Mouse (Mus musculus): ENCODE results near the gene Eif2b3.

The Eif2b3 gene

DNA sequence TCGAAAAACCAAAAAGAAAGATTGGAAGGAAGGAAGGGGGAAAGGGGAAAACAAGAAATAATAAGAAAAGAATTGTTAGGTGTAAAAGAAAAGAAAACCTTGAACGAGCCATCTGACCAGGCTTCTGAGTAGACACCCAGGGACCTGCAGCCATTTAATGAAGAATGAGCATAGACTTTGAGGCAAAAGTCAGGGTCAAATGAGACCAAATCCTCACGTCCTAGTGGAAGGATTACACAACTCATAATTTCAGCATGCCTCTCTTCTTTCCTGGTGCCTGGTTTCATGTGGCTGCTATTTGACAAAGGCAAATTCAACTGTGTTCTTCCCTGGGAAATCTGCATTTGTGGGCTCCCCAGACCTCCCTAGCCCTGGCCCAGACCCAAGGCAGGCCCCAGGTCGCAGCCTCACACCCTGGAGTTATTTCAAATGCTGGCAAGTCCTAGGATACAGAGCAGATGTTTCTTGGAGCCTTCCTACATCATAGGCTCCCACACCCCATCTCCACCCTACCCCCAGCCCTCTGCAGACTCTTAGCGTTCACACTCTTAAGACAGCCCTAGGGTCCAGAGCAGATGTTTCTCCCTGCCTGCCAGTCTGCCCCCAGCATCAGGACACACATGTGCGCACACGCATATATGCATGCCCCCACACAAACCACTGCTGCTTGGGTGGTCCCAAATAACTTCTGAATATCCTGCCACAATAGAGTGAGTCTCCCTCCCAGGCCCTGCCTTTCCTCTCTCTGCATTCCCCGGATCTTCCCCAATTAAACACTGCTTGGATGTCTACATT lies 79.0 kb downstream of the Eif2b3 start:
- no peak for TF ChIP-seq GATA4 (IDR thresholded peaks at IDR 0.05; ENCODE audit: insufficient replicate concordance, low read length)

DNA sequence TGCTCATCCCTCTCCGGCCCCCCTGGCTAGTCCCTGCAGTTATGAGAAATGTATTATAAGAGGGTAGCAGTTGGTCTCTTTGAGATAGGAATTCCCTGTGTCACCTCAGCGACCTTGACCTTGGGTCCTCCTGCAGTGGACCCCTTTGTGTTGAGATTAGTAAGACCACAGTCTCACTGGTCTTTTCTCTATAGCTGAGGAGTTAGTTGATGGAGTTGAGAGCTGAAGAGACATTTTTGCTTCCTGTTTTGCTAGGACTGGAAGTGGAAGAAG lies 79.5 kb downstream of the Eif2b3 start:
- no peak for TF ChIP-seq GATA4 (IDR thresholded peaks at IDR 0.05; ENCODE audit: insufficient replicate concordance, low read length)

DNA sequence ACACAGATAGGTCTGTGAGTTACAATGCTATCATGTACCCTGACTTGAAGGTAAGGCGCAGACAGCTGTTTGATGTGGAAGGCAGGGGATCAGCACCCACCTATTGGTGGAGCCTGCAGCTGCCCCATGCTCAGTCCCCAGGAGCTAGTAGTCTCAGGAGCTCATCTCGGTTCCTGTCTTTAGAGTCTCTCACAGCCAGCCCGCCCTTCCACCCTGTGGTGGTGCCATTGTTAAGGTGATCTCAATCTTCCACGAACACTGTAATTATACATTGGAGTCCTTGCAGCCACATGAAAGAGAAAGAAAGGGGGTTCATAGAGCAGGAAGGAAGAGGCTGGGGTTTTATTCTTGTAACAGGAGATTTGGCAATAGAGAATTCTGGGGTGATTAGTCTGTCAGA lies 80.8 kb downstream of the Eif2b3 start:
- no peak for TF ChIP-seq GATA4 (IDR thresholded peaks at IDR 0.05; ENCODE audit: insufficient replicate concordance, low read length)

DNA sequence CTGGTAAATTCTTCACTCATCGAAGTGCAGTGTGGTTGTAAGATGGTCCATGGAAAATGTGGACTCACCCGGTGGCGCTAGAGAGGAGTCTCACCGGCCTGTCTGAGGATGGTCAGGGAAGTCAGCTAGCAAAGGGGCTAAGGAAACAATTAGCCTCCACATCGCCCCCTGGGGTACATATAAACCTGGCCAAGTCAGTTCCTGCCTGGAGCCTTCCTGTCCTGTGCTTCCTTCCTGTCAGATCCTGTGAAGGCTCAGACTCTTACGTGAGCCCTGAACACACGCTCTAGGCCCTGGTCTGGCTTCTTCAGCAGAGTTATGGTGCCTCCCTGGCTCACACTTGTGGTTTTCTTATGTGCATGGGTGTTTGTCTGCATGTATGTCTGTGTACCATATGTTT lies 82.0 kb downstream of the Eif2b3 start:
- TF ChIP-seq GATA4 (IDR thresholded peaks at IDR 0.05; ENCODE audit: insufficient replicate concordance, low read length): no peak

DNA sequence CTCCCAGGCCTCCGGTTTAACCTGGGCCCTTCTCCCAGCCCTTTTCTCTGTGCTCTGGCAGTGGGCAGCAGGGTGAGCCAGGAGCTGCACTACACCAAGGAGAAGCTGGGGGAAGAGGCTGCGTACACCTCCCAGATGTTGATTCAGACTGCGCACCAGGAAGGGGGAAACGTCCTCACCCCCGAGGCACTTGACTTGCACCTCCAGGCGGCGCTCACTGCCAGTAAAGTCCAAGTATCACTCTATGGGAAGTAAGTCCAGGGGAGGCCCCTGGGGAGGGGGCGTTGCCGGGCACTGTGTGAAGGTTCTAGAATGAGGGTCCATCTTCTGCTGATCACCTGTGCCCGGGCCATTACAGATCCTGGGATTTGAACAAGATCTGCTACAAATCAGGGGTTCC lies 85.5 kb downstream of the Eif2b3 start:
- no peak for TF ChIP-seq GATA4 (IDR thresholded peaks at IDR 0.05; ENCODE audit: insufficient replicate concordance, low read length)

DNA sequence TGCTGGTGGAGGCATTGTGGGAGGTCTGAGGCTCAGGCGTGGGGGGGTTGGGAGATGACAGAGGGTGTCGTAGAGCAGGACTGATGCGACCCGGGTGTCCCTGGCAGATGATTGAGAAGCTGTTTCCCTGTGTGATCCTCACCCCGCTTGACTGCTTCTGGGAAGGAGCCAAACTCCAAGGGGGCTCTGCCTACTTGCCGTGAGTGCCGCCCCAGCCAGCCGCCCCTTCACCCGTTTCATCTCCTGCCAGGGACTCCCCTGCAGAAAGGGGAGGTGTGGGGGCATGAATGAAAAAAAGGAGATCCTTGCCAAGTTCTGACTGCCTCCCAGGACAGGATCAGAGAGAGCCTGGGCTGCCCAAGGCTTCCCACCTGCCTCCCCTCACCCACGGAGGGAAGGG lies 85.9 kb downstream of the Eif2b3 start:
- no peak for TF ChIP-seq GATA4 (IDR thresholded peaks at IDR 0.05; ENCODE audit: insufficient replicate concordance, low read length)

DNA sequence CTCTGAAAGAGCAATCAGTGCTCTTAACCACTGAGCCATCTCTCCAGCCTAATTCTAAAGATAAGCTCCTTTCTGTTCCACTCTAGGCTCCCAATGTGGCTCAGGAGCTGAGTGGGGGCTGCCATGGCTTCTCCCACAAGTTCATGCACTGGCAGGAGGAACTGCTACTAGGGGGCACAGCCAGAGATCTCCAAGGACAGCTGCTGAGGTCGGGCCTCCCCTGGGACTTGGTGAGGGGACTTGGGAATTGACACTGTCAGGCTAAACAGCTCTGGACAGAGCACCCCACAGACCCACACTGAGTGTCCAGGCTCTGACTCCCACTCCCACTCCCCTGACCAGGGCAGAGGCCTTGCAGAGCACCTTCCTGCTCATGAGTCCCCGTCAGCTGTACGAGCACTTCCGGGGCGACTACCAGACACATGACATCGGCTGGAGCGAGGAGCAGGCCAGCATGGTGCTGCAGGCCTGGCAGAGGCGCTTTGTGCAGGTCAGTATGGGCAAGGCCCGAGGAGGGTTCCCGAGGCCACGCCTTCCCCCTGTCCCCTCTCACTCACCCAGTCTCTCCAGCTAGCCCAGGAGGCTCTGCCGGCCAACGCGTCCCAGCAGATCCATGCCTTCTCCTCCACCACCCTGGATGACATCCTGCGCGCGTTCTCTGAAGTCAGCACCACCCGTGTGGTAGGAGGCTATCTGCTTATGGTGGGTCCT lies 88.8 kb downstream of the Eif2b3 start:
- no peak for TF ChIP-seq GATA4 (IDR thresholded peaks at IDR 0.05; ENCODE audit: insufficient replicate concordance, low read length)

DNA sequence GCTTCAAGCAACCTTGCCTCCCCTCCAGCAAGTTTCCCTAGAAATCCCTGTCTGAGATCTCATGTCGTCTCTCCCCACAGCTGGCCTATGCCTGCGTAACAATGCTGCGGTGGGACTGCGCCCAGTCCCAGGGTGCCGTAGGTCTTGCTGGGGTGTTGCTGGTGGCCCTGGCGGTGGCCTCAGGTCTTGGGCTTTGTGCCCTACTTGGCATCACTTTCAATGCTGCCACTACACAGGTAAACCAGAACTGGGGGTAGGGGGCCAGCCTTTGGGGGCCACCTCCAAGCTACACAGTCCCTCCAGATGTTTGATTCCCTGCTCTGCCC lies 89.3 kb downstream of the Eif2b3 start:
- no peak for TF ChIP-seq GATA4 (IDR thresholded peaks at IDR 0.05; ENCODE audit: insufficient replicate concordance, low read length)

DNA sequence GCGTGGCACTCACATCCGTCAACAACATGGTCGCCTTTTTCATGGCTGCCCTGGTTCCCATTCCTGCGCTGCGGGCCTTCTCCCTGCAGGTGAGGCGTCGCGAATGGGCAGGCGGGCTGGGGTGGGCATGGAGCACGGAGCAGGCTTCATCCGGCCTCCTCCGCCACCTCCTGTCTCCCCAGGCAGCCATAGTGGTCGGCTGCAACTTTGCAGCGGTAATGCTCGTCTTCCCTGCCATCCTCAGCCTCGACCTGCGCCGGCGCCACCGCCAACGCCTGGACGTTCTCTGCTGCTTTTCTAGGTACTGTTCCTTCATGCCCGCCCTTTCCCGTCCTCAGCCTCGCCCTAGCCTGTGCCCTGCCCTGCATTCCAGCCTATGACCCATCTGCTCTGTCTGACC lies 90.1 kb downstream of the Eif2b3 start:
- TF ChIP-seq GATA4 (IDR thresholded peaks at IDR 0.05; ENCODE audit: insufficient replicate concordance, low read length): no peak

DNA sequence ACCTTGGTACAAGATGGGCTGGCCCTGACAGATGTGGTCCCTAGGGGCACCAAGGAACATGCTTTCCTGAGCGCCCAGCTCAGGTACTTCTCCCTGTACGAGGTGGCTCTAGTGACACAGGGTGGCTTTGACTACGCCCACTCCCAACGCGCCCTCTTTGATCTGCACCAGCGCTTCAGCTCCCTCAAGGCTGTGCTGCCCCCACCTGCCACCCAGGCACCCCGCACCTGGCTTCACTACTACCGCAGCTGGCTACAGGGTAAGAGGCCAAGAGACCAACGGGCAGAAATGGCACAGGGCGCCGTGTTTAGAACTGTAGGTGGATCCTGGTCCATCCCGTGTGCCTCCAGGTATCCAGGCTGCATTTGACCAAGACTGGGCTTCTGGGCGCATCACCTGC lies 91.0 kb downstream of the Eif2b3 start:
- TF ChIP-seq GATA4 (IDR thresholded peaks at IDR 0.05; ENCODE audit: insufficient replicate concordance, low read length): no peak

DNA sequence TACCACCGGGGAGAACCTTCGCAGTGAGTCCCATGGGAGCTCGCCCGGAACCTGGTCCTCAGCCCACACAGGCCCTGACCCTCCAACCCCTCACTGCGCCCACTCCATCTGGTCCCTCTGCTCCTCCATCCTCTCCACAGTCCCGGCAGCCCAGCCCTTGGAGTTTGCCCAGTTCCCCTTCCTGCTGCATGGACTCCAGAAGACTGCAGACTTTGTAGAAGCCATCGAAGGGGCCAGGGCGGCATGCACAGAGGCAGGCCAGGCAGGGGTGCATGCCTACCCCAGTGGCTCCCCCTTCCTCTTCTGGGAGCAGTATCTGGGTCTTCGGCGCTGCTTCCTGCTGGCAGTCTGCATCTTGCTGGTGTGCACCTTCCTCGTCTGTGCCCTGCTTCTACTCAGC lies 91.8 kb downstream of the Eif2b3 start:
- no peak for TF ChIP-seq GATA4 (IDR thresholded peaks at IDR 0.05; ENCODE audit: insufficient replicate concordance, low read length)

DNA sequence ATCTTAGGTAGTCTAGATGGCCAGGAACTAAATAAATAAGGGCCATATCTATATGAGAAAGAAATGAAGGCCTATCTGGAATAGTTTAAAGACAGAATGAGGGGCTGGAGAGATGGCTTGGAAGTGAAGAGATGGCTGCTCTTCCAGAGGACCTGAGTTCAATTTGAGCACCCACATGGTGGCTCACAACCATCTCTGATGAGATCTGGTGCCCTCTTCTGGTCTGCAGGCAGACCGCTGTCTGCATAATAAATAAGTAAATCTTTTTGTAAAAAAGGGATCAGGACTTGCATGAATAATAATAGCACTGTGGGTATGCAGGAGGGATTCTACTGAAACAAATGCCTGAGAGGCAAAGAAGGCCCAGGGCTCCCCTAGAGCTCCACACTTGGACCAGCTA lies 94.0 kb downstream of the Eif2b3 start:
- no peak for TF ChIP-seq GATA4 (IDR thresholded peaks at IDR 0.05; ENCODE audit: insufficient replicate concordance, low read length)

DNA sequence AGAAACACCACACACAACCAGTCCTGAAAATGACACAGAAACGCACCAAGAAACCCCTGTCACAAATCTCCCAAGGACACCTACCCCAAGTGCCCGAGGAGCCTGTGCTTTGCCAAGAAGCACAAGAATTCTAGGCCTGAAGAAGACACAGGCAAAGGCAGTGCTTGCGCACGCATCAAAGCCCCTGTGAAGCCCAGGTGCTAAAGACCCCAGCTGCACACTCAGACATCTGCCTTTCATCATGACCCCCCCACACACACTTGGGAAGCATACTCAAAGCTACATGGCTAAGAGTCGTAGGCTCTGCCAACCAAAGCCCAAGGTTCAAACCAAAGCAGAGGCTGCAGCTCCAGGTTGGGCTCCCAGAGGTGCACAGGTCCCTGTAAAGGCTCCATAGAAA lies 96.4 kb downstream of the Eif2b3 start:
- TF ChIP-seq GATA4 (IDR thresholded peaks at IDR 0.05; ENCODE audit: insufficient replicate concordance, low read length): no peak

DNA sequence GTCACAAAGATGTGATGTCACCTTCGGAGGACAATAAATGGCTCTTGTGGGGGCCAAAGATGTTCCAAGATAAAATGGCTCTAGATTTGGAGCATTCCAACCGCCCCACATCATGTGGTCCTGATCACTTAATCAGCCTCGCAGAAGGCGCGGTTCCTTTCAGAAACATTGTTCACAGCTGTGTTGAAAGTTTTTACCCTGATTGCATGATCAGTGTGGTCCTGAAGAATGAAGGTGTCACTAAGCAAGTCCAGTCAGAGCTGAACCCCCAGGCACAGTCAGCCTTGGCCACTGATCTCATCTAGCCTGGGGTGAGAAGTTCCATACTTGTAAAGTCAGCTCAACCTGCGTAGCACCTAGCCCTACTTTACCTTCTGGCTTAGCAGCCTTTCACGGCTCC lies 98.7 kb downstream of the Eif2b3 start:
- no peak for TF ChIP-seq GATA4 (IDR thresholded peaks at IDR 0.05; ENCODE audit: insufficient replicate concordance, low read length)

DNA sequence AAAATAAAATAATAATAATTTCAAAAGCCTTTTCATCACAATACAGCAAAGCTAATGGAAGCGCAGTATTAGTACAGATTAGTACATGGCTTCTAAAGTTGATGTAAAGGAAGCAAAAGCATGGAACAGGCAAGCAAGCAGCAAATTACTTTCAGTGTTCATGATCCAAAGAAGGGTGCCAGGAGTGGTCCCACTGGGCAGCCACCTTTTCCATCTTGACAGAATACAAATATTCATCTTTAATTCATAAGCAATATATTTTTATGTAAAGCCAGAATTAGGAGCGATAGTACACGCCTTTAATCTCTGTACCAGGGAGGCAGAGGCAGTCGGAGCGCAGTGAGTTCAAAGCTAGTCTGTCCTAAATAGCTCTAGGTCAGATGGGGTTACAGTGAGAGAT lies 100.4 kb downstream of the Eif2b3 start:
- no peak for TF ChIP-seq GATA4 (IDR thresholded peaks at IDR 0.05; ENCODE audit: insufficient replicate concordance, low read length)

DNA sequence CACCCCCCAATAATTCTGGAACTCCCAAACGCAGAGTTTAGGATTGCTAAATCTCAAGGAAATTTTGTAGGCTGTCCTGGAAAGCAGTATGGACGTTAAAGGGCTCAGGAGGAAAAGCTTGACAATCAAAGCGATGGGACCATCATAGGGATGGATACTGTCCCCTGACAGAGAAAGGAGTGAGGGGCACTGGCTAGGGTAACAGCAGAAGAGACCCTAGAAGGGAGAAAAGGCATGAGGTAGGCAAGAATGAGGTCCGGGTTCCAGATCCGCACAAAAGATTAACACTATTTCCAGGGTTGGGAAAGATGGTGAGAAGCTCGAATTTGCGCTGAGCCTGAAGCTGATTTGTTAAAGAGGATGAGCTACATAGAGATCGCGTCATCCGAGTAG lies 100.8 kb downstream of the Eif2b3 start:
- TF ChIP-seq GATA4 (IDR thresholded peaks at IDR 0.05; ENCODE audit: insufficient replicate concordance, low read length): no peak
